Mouse (Mus musculus) layer of hippocampus, adult 8-10 months (tissue): ENCODE data around the gene Fcgrt. TPM values are rescaled to one million over a fixed set of nuclear protein-coding genes. Genes with fewer than 3 reads are reported as not detected.
"Not testable (repeated sequence)": the region's sequence is repeated elsewhere in the genome, so short reads cannot be mapped to it uniquely, and the experiment has no call there.

ENCODE experiments used
- DNase-seq, 2 experiments: peaks; one replicate each; pipeline ENCODE4 v3.0.0; 2022; ENCODE audit warnings: low spot score in 2 of 2
- total RNA-seq, 4 experiments: library from RNA; stranded (reverse); gene quantifications; 2 replicates each; pipeline ENCODE4 v1.2.4; 2022

The Fcgrt gene
- total RNA-seq, 4 experiments from 2014 or later = 16.8 to 23.4 (median 20.1) TPM

DNA sequence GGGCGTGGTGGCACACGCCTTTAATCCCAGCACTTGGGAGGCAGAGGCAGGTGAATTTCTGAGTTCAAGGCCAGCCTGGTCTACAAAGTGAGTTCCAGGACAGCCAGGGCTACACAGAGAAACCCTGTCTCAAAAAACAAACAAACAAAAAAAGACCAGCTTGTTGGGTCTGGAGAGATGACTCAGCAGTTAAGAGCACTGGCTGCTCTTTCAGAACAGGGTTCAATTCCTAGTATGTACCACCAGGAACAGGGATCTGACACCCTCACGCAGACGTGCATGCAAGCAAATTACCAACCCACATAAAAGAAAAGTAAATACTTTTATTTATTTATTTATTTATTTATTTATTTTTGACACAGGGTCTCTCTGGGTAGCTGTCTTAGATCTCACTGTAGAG lies 6.4 kb upstream of the Fcgrt start:
- DNase-seq = not testable (repeated sequence)

DNA sequence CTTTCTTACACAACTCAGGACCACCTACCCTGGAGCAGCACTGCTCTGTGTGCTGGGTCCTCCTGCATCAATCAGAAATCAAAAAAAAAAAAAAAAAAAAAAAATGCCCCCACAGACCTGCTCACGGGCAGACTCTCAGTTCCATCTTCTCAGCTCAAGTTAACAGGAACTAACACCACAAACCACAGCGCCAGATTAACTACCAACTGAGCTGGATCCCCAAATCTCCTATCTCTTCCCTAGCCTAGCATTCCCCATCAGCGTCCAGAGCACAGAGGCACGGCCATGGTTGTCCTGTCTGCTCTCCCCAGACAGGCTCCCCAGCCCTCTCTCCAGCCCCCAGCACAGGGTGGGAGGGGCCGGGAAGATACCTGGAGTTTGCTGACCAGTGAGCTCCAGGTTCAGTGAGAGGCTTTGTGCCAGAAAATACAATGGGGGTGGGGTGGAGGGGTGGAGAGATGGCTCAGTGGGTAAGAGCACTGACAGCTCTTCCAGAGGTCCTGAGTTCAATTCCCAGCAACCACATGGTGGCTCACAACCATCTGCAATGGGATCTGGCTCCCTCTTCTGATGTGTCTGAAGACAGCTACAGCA lies 3.5 kb upstream of the Fcgrt start:
- no peak for DNase-seq

DNA sequence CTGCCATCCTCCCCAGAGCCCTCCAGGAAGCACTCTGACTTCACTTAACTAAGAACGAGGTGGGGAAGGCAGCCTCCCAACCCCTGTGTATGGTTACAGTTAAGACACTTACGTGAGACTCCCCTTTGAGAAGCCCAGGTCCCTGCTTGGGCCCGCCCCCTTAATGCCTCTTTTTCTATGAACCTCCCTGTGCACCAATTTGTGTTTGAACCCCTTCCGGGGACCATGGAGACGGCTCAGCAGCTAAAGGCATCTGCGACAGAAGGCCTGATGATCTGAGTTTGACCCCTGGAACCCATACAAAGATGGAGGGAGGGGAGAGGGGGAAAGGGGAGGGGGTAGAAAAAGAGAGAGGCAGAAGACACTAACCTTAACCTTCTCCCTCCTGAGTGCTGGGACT lies 2.8 kb upstream of the Fcgrt start:
- DNase-seq = no peak

DNA sequence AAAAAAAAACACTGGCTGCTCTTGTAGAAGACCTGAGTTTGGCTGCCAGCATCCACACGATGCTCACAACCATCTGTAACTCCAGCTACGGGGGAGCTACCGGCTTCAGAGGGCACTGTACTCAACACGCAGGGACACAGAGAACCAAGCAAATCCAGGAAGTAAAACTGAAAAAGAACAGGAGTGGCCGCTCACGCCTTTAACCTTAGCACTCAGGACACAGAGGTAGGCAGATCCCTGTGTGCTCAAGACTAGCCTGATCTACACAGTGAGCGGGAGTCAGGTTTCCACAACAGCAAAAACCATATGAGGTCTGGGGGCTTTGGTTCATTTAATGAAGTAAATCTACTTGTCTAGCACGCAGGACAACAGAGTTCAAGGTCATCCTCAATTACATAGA lies 1.8 kb upstream of the Fcgrt start:
- DNase-seq = no peak

DNA sequence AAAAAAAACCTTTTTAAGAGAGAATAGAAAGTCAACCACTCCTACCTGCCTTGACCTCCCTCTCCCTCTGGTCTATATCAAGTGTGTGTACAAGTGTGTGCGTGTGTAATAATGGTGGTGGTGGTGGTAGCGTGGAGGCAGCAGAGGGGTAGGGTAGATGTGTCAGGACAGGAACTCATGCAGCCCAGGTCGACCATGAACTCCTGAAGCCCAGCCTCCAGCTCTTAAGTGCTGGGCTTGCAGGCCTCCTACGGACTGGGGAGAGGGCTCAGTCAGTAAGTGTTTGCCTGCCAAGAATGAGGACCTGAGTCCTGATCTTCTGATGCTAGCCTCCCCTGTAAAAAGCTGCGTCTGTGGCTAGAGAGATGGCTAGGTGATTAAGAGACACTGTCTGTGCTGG lies 1.3 kb upstream of the Fcgrt start:
- DNase-seq = no peak

DNA sequence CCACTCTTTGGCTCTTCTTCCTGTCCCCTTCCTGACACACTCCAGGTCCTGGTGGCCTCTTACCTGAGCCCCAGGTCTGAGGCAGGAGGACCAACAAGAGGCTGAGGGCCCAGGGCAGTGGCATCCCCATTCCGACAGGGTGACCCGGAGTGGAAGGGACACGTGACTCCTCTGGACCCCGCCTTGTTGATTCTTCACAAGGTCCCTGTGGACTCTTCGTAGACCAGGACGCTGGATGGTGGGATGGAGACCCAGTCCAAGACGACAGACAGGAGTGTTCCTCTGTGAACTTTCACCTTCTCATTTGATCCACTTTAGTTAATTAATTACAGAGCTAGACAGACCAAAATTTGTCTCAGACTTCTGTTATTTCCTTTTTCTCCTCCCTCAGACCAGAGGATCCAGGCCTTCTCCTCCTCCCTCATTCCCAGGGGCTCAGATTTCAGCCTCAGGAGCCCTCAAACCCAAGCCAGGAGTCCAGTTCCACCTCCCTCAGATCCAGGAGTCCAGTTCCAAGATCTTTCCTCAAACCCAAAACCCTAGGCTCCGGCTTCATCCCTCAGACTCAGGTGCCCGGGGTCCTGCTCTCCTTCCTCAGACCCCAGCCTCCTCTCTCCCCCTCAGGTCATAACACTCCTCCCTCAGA lies 588 bp downstream of the Fcgrt start:
- no peak for DNase-seq

GRCm38 (mm10) chr7:45102441-45102840 lies 1.2 kb downstream of the Fcgrt start:
- DNase-seq = no peak

GRCm38 (mm10) chr7:45100046-45100445 lies 3.6 kb downstream of the Fcgrt start:
- DNase-seq = no peak

DNA sequence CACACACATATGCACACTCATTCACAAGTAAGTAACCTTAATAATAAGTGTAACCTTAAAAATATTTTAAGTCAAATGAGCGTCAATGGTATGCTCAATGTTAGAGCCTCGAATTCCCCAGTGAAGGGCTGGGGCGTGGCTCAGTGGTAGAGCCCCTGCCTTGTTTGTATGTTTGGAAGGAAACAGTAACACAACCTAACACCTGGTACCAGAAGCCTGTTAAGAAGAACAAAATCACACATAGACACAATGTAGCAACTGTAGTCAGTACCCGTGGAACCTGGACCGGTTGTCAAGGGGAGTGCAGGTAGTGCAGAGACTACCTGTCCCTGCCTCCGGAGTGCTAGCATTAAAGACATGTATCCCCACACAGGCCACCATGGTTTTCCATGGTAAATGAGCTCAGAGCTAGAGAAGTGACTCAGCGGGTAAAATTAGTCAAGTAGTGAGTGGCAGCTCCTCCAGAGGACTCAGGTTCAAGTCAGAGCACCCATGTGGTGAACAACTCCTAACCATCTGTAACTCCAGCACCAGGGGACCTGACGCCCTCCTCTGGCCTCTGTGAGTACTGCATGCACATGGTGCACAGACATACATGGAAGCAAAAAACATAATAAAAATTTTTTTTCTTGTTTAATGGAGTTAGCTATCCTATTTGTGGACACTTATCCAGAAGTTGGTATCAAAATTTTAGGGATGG lies 5.0 kb downstream of the Fcgrt start:
- no peak for DNase-seq

- DNase-seq = no peak
Observed at GRCm38 (mm10) chr7:45097479-45097878, 6.2 kb downstream of the Fcgrt start.

- not testable (repeated sequence) for DNase-seq
Observed at GRCm38 (mm10) chr7:45095965-45096364, 7.7 kb downstream of the Fcgrt start.

DNA sequence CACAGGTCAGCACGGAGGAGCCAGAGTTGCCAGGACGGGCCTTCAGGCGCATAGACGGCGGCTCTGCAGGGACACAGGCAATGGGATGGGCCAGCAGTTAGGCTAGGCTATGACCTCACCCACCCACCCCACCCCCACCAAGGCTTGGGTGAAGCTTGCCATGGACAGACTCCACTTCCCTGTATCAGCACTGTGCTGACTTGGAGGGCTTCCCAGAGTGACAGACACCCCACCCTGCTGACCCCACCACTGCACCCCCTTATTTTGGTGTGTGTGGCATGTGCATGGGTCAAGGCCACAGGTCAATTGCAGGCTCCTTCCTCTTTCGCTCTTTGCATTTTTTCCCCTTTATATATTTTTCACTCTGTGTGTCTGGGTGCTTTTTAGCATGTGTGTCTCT lies 8.3 kb downstream of the Fcgrt start:
- DNase-seq = no peak

GRCm38 (mm10) chr7:45094121-45094520 lies 9.5 kb downstream of the Fcgrt start:
- no peak for DNase-seq

- DNase-seq = no peak
Observed at GRCm38 (mm10) chr7:45093516-45093905, 10.1 kb downstream of the Fcgrt start.

- DNase-seq = no peak
Observed at GRCm38 (mm10) chr7:45092828-45093515, 10.7 kb downstream of the Fcgrt start.

- DNase-seq = no peak
Observed at GRCm38 (mm10) chr7:45092048-45092447, 11.6 kb downstream of the Fcgrt start, which contains the start of gene Rcn3. Gene Rcn3 (minus strand): TSS chr7:45092221.

DNA sequence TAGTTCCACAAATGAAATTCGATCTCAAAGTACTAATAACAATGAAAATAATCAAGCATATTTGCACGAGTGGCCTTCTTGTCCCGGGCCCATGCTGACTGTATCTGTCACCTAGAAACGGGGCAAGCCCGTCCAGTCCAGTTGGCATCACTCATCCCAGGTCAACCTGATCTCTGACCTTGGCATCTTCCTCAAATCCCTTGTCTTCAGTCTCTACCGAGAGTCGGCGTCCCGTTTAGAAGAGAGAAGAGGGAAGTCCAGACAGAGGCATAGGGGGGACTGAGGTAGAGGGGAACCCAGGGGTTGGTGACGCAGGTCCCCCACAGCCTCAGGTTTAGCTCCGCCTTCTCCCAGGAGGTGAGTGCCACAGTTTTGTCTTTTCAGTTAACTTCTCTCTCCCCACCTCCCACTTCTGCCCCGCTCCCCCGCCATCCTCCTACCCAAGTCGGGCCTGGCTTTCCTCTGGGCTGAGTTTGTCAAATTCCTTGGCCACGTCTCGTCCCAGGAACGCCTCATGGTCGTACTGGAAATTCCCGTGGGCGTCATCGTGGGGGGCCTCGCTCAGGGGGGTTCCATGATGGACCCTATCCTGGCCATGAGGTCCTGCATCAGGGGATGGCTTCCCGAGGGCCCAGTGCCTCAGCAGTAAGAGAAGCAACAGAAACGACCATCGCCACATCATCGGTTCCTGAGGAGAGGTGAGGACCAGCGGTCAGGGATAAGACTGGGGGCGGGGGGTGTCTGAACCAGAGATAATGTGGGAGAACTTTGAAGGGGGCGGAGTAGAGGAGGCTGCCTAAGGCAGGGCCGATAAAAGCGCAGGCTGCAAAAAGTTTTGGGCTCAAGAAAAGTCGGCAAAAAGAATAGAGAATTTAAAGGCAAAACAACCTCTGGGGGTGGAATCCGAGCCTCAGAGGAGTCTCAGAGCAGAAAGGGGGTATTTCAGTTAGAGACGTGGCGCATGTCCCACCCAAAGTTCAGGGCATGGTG lies 12.4 kb downstream of the Fcgrt start:
- DNase-seq = no peak

GRCm38 (mm10) chr7:45090251-45090977 lies 13.2 kb downstream of the Fcgrt start:
- DNase-seq = no peak

DNA sequence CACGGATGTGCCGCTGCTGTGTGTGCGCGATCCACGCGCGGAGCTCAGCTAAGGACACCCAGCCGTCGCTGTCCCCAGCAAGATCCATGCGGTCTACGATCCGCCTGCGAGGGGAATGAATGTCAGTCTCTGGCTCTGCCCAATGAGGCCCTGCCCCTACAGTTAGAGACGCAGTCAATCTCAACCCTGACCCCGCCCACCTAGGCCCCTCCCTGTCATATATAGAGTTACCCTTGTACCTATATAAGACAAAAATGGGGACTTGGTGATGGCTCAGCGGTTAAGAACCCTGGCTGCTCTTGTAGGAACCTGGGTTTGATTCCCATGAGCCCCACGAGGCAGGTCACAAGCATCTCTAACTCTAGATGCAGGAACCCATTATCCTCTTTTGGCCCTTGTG lies 15.1 kb downstream of the Fcgrt start:
- DNase-seq = no peak

GRCm38 (mm10) chr7:45086084-45086483 lies 17.6 kb downstream of the Fcgrt start:
- DNase-seq = no peak
